ENCODE assay signal across 8 mouse cellular contexts in genomic region chr9:13195762-13196161, GRCm38 (mm10). TPM values are rescaled to one million over a fixed set of nuclear protein-coding genes. Genes with fewer than 3 reads are reported as not detected.
DNase-seq lines count a peak whose midpoint lies in the region; ATAC-seq and TF ChIP-seq lines count a peak whose summit lies in the region.

No protein-coding gene starts in this region.

- DNase-seq in left cerebral cortex, adult 11 months (ENCODE audit: low spot score) = peak; percentile 21
- no peak for DNase-seq in left cerebral cortex, adult 8-10 months (ENCODE audit: low spot score in 2 of 2)
- DNase-seq in R1 (ENCODE audit: low read depth, low spot score) = peak; percentile 55
- peak; percentile 56 for DNase-seq in embryonic facial prominence, embryonic 11.5 days (ENCODE audit: low spot score)
- peak; percentile 48 for DNase-seq in kidney, postnatal 0 days (ENCODE audit: low spot score)
- peak; percentile 38 for DNase-seq in telencephalon, adult 2 months (ENCODE audit: low read depth, low spot score)
- DNase-seq in yolk sac, embryonic 10.5 days (ENCODE audit: low spot score) = no peak

- no peak for ATAC-seq in embryonic facial prominence, embryonic 11.5 days (replicated peaks; ENCODE audit: insufficient number of reproducible peaks, low FRiP score, low TSS enrichment, low read depth)
- no peak for ATAC-seq in kidney, postnatal 0 days (replicated peaks; ENCODE audit: low FRiP score, low read depth)
- ATAC-seq in megakaryocyte progenitor cell, adult 5-6 weeks (replicated peaks; ENCODE audit: poor library complexity) = peak; percentile 88

- no peak overlapping the region for H3K9ac ChIP-seq in embryonic facial prominence, embryonic 11.5 days (replicated peaks; ENCODE audit: low read length)
- H3K9ac ChIP-seq in kidney, postnatal 0 days (ENCODE audit: low read depth, low read length) = no peak overlapping the region

- no peak overlapping the region for H3K4me2 ChIP-seq in embryonic facial prominence, embryonic 11.5 days (ENCODE audit: low read depth, low read length)
- H3K4me2 ChIP-seq in kidney, postnatal 0 days (ENCODE audit: low read length) = no peak overlapping the region

- H3K27me3 ChIP-seq in embryonic facial prominence, embryonic 11.5 days (ENCODE audit: control insufficient read depth, insufficient read depth, low read length) = no peaks in the 10 kb centered on the region
- no peaks in the 10 kb centered on the region for H3K27me3 ChIP-seq in kidney, postnatal 0 days (ENCODE audit: insufficient read depth, low read length)

- peak; percentile 68 for TF ChIP-seq CTCF in kidney, postnatal 0 days (IDR thresholded peaks at IDR 0.05; ENCODE audit: low read depth)

- H3K36me3 ChIP-seq in embryonic facial prominence, embryonic 11.5 days (replicated peaks; ENCODE audit: control insufficient read depth, insufficient read depth, low read depth, low read length) = no peaks in the 10 kb centered on the region
- H3K36me3 ChIP-seq in kidney, postnatal 0 days (ENCODE audit: insufficient read depth, low read length) = no peaks in the 10 kb centered on the region

- H3K27ac ChIP-seq in embryonic facial prominence, embryonic 11.5 days (replicated peaks; ENCODE audit: low read depth, low read length) = no peak overlapping the region
- H3K27ac ChIP-seq in kidney, postnatal 0 days = no peak overlapping the region

- H3K9me3 ChIP-seq in embryonic facial prominence, embryonic 11.5 days (replicated peaks; ENCODE audit: control insufficient read depth, low read length) = no peaks in the 10 kb centered on the region
- no peaks in the 10 kb centered on the region for H3K9me3 ChIP-seq in kidney, postnatal 0 days (replicated peaks; ENCODE audit: low read length)

- H3K4me1 ChIP-seq in embryonic facial prominence, embryonic 11.5 days (ENCODE audit: control insufficient read depth, insufficient read depth, low read length) = no peaks in the 10 kb centered on the region
- H3K4me1 ChIP-seq in kidney, postnatal 0 days (replicated peaks; ENCODE audit: insufficient read depth, low read length) = no peaks in the 10 kb centered on the region

- WGBS in embryonic facial prominence, embryonic 11.5 days = 8% methylated on average over 7 of the region's 7 CpGs
- 9% methylated on average over 7 of the region's 7 CpGs for WGBS in kidney, postnatal 0 days

- H3K4me3 ChIP-seq in embryonic facial prominence, embryonic 11.5 days (ENCODE audit: low read depth, low read length) = no peak overlapping the region
- no peak overlapping the region for H3K4me3 ChIP-seq in kidney, postnatal 0 days (replicated peaks; ENCODE audit: low read depth, low read length)

RNA-seq across cellular contexts. Expression of gene Jrkl, which starts 49.9 kb away (rescaled TPM):
- total RNA-seq in left cerebral cortex, adult 8-10 months (2022) = 1 to 10 TPM; 9.0 to 9.7 (median 9.4) TPM
- polyA plus RNA-seq in embryonic facial prominence, embryonic 11.5 days (2014; fragmentation: Nextera tagmentation; extraction: Ambion mirVana) = 8.6 and 10.2 TPM in 2 replicates
- 9.0 and 10.1 TPM in 2 replicates for polyA plus RNA-seq in kidney, postnatal 0 days (2015; fragmentation: Nextera tagmentation; extraction: Ambion mirVana)
- 5.5 and 6.4 TPM in 2 replicates for total RNA-seq in megakaryocyte progenitor cell, adult 5-6 weeks (2015)
- 7.5 and 9.4 TPM in 2 replicates for total RNA-seq in megakaryocyte progenitor cell, adult 5-6 weeks (2017)

RNA-seq across cellular contexts. Expression of gene Ccdc82, which starts 51.0 kb away (rescaled TPM):
- total RNA-seq in left cerebral cortex, adult 8-10 months (2022) = 10 to 100 TPM; 18.7 to 22.0 (median 19.7) TPM
- polyA plus RNA-seq in embryonic facial prominence, embryonic 11.5 days (2014; fragmentation: Nextera tagmentation; extraction: Ambion mirVana) = 7.3 and 7.7 TPM in 2 replicates
- polyA plus RNA-seq in kidney, postnatal 0 days (2015; fragmentation: Nextera tagmentation; extraction: Ambion mirVana) = 6.4 and 6.5 TPM in 2 replicates
- total RNA-seq in megakaryocyte progenitor cell, adult 5-6 weeks (2015) = 26.0 and 34.7 TPM in 2 replicates
- total RNA-seq in megakaryocyte progenitor cell, adult 5-6 weeks (2017) = 31.0 and 42.6 TPM in 2 replicates

Comparison
In these comparisons a context has a peak if more than half of its experiments do, and no peak if none do; other contexts are left out.
1. DNase-seq: peak in left cerebral cortex, adult 11 months (single experiment), R1 (single experiment), embryonic facial prominence, embryonic 11.5 days (single experiment), kidney, postnatal 0 days (single experiment) and telencephalon, adult 2 months (single experiment); none in left cerebral cortex, adult 8-10 months (0 of 2) and yolk sac, embryonic 10.5 days (single experiment).